Mouse (Mus musculus): Measurements from ENCODE around the gene Gm10320. TPM values are rescaled to one million over a fixed set of nuclear protein-coding genes. Genes with fewer than 3 reads are reported as not detected.
A peak's percentile ranks its signal among the peaks of the same experiment; 100 is the strongest.

Gm10320 gene
- polyA plus RNA-seq, 1 experiment from 2014 or later: 61.3 TPM

DNA sequence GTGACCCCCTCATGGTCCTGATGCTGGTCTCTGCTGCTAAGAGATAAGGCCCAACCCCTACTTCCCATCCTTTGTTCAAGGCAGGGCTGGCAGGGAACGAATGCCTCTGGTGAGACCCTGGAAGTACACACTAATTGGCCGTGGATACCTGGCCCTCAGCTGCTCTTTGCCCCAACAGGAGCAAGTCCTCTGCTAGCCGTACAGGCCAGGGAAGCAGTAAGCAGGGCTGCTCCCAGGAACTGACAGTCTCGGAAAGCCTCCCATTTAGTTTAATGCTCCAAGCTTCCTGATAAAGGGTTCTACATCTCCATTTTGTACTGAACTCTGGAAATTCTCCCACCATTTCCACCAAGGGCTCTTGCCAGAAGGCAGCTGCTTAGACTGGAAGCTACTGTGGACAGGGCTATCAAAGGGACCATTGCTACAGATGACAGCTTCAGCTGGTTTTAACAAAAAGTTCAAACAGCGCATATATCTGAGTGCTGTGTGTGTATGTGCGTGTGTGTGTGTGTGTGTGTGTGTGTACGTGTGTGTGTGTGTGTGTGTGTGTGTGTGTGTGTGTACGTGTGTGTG lies 2.8 kb upstream of the Gm10320 start:
- no peak for ATAC-seq
- in situ Hi-C loops (cut with MboI; ENCODE audit: low pct_unique_long_range_greater_than_20kb): loop anchor here (10.0 kb wide), 1 partner anchor 140 kb away; the partner anchor contains the start of gene Foxd1
- CTCF ChIA-PET: no interaction called here
- DNase-seq (ENCODE audit: low read depth, low spot score): no peak
- POLR2A ChIA-PET: no interaction called here
- no peak for TF ChIP-seq CTCF (IDR thresholded peaks at IDR 0.05)
- H3K27me3 ChIP-seq: no peaks in the 10 kb centered on the region

- ATAC-seq: no peak
- TF ChIP-seq CTCF (IDR thresholded peaks at IDR 0.05): no peak
- H3K27me3 ChIP-seq: no peaks in the 10 kb centered on the region
- DNase-seq (ENCODE audit: low read depth, low spot score): no peak
- in situ Hi-C loops (cut with MboI; ENCODE audit: low pct_unique_long_range_greater_than_20kb): loop anchor here (10.0 kb wide), 1 partner anchor 138 kb away; the partner anchor contains the start of gene Foxd1
- ChIA-PET CTCF (no interaction called here), POLR2A (no interaction called here)
Observed at GRCm38 (mm10) chr13:98492569-98493255, 911 bp upstream of the Gm10320 start.

GRCm38 (mm10) chr13:98486726-98487125 lies 5.1 kb downstream of the Gm10320 start:
- ChIA-PET POLR2A (no interaction called here), CTCF (interaction anchor here (1.2 kb wide), 1 partner anchor 53 kb away, joined by 3 read pairs; no protein-coding TSS in a partner anchor)
- ATAC-seq (no peak), DNase-seq (ENCODE audit: low read depth, low spot score) (no peak)
- in situ Hi-C loops (cut with MboI; ENCODE audit: low pct_unique_long_range_greater_than_20kb): no loop called here
- no peaks in the 10 kb centered on the region for H3K27me3 ChIP-seq
- no peak for TF ChIP-seq CTCF (IDR thresholded peaks at IDR 0.05)

GRCm38 (mm10) chr13:98486161-98486560 lies 5.6 kb downstream of the Gm10320 start:
- no peak for TF ChIP-seq CTCF (IDR thresholded peaks at IDR 0.05)
- in situ Hi-C loops (cut with MboI; ENCODE audit: low pct_unique_long_range_greater_than_20kb): no loop called here
- no peaks in the 10 kb centered on the region for H3K27me3 ChIP-seq
- DNase-seq (ENCODE audit: low read depth, low spot score) (no peak), ATAC-seq (no peak)
- ChIA-PET POLR2A (interaction anchor here (0.5 kb wide), 1 partner anchor 52 kb away, joined by 3 read pairs; no protein-coding TSS in a partner anchor), CTCF (interaction anchor here (1.2 kb wide), 1 partner anchor 53 kb away, joined by 3 read pairs; no protein-coding TSS in a partner anchor)

DNA sequence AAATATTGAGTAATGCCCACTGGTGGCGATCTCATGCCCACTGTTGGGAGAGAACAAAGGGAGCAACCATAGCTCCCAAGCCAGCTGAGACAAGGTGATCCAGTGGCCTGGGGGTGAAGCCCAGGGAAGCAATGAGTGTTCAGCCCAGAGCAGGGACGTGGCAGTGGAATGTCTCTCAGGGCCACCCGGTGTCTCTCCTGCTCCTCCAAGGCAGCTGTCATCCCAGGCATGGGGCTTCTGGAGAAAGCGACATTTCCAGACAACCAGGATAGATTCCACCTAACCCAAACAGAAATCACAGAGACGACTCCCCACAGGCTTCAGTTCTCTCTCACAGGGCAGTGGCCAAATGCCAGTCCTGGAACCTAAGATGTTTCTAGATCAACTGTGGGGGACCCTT lies 6.4 kb downstream of the Gm10320 start:
- ChIA-PET POLR2A (interaction anchor here (0.5 to 0.6 kb wide), 2 partner anchors 53 to 126 kb away, joined by 3 to 4 read pairs; no protein-coding TSS in a partner anchor), CTCF (interaction anchor here (0.8 to 1.7 kb wide), 2 partner anchors 13 to 140 kb away, joined by 3 to 4 read pairs; no protein-coding TSS in a partner anchor)
- ATAC-seq (no peak), DNase-seq (ENCODE audit: low read depth, low spot score) (no peak)
- no peaks in the 10 kb centered on the region for H3K27me3 ChIP-seq
- in situ Hi-C loops (cut with MboI; ENCODE audit: low pct_unique_long_range_greater_than_20kb): no loop called here
- TF ChIP-seq CTCF (IDR thresholded peaks at IDR 0.05): no peak

GRCm38 (mm10) chr13:98477991-98478390 lies 13.8 kb downstream of the Gm10320 start:
- ATAC-seq: peak; percentile 86
- H3K27me3 ChIP-seq: no peaks in the 10 kb centered on the region
- ChIA-PET POLR2A (no interaction called here), CTCF (no interaction called here)
- no peak for DNase-seq (ENCODE audit: low read depth, low spot score)
- in situ Hi-C loops (cut with MboI; ENCODE audit: low pct_unique_long_range_greater_than_20kb): no loop called here
- no peak for TF ChIP-seq CTCF (IDR thresholded peaks at IDR 0.05)

DNA sequence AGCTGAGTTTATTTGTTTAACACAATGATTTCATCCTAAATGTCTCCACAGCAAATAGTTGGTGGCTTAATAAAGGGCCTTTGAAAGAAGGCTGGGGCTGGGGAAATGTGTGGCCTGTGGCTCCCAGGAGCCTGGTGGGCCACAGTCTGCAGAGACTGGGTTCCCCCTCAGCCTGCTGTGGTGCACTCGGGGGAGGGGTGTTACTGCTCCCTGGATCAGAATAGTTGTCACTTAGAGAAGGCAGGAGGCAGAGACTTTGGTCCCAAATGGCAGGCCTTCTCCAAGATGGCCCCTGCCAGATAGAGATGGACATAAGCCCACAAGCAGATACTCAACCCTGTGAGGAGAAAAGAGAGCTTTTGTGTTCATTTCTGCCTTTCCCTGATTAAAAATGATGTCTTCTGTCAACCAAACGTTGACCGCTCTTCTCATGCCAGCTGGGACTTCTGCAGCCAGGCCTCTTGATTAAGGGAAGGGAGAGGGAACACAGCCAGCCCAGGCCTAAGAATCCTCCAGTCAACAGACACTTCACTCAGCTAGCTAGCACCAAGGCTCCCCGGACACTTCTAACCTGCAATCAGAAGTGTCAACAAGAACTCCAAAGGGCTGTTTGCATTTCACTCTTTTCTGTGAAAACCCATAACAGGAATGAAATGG lies 14.8 kb downstream of the Gm10320 start:
- no peaks in the 10 kb centered on the region for H3K27me3 ChIP-seq
- POLR2A ChIA-PET: interaction anchor here (0.6 kb wide), 1 partner anchor 20 kb away, joined by 8 read pairs; no protein-coding TSS in a partner anchor
- in situ Hi-C loops (cut with MboI; ENCODE audit: low pct_unique_long_range_greater_than_20kb): no loop called here
- TF ChIP-seq CTCF (IDR thresholded peaks at IDR 0.05): no peak
- ATAC-seq (no peak), DNase-seq (ENCODE audit: low read depth, low spot score) (no peak)
- CTCF ChIA-PET: interaction anchor here (1.0 kb wide), 1 partner anchor 14 kb away, joined by 3 read pairs; no protein-coding TSS in a partner anchor

- POLR2A ChIA-PET: no interaction called here
- H3K27me3 ChIP-seq: no peaks in the 10 kb centered on the region
- CTCF ChIA-PET: interaction anchor here (1.0 kb wide), 1 partner anchor 13 kb away, joined by 3 read pairs; no protein-coding TSS in a partner anchor
- ATAC-seq (no peak), DNase-seq (ENCODE audit: low read depth, low spot score) (no peak)
- TF ChIP-seq CTCF (IDR thresholded peaks at IDR 0.05): no peak
- in situ Hi-C loops (cut with MboI; ENCODE audit: low pct_unique_long_range_greater_than_20kb): no loop called here
Observed at GRCm38 (mm10) chr13:98476175-98476838, 15.5 kb downstream of the Gm10320 start.

DNA sequence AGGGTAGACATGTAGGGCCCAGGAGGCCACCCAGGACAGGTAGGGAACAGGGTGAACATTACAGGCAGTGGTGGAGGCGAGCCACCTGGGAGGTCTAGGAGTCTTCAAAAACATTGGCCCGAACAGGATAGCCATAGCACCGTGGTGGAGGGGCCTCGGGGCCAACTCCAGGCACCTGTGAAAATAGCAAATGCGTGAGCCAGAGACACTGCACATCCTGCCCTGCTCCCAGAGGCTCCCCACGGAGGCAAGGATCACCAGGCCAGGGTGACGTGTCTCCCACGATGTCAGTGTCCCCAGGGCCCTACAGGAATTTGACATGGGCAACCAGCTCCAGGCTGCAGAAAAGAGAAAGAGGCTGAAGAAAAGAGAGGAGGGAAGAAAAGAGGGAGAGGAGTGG lies 16.1 kb downstream of the Gm10320 start:
- in situ Hi-C loops (cut with MboI; ENCODE audit: low pct_unique_long_range_greater_than_20kb): no loop called here
- TF ChIP-seq CTCF (IDR thresholded peaks at IDR 0.05): no peak
- DNase-seq (ENCODE audit: low read depth, low spot score): no peak
- ChIA-PET CTCF (no interaction called here), POLR2A (no interaction called here)
- no peak for ATAC-seq
- no peaks in the 10 kb centered on the region for H3K27me3 ChIP-seq

DNA sequence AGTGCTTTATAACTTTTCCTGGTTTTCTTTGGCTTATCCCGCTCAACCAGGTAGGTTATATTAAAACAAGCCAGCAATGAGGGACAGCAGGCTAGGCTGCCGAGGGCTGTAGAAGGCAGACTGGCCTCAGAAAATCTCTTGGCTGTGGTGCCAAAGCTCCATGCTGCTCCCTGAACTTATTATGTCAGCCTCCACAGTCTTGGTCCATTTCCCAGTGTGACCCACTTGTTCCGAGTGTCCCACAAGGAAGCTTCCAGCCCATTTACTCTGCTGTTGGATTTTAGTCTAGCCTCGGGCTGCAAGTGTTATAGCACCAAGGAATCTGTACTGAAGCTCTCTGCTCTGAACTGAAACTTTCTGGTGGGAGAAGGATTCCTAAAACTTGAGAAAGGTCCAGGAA lies 18.8 kb downstream of the Gm10320 start:
- no peak for DNase-seq (ENCODE audit: low read depth, low spot score)
- TF ChIP-seq CTCF (IDR thresholded peaks at IDR 0.05): no peak
- H3K27me3 ChIP-seq: no peaks in the 10 kb centered on the region
- CTCF ChIA-PET: interaction anchor here (1.3 kb wide), 1 partner anchor 24 kb away, joined by 3 read pairs; no protein-coding TSS in a partner anchor
- no peak for ATAC-seq
- POLR2A ChIA-PET: no interaction called here
- in situ Hi-C loops (cut with MboI; ENCODE audit: low pct_unique_long_range_greater_than_20kb): no loop called here

Data from Patski (cell line).